Mouse (Mus musculus) midbrain, postnatal 0 days (tissue): ENCODE measurements around the gene Defb23. TPM values are rescaled to one million over a fixed set of nuclear protein-coding genes. Genes with fewer than 3 reads are reported as not detected.
A peak's percentile ranks its signal among the peaks of the same experiment; 100 is the strongest.

Source experiments
- ATAC-seq: fragments of 200-750 bp; cut with Nextera tagmentation; 2 replicates; pipeline ENCODE4 v1.8.0; 2017; ENCODE audit warnings: moderate number of reproducible peaks, mild to moderate bottlenecking, moderate TSS enrichment, moderate library complexity; ENCODE audit not compliant: low FRiP score
- DNase-seq: peaks from one replicate; pipeline ENCODE4 v3.0.0-alpha.2; 2015; ENCODE audit warnings: low spot score
- H3K27ac ChIP-seq: fragments of 300-500 bp; sonication (generic); 2 replicates; pipeline ENCODE4 v1.5.1; 2014; ENCODE audit warnings: low read depth, mild to moderate bottlenecking, low read length, mixed read lengths
- H3K27me3 ChIP-seq: fragments of 300-500 bp; sonication (generic); 2 replicates; pipeline ENCODE4 v1.6.1; 2014; ENCODE audit warnings: low read length, control low read depth, mixed read lengths; ENCODE audit not compliant: insufficient read depth
- H3K36me3 ChIP-seq: fragments of 300-500 bp; sonication (generic); 2 replicates; pipeline ENCODE4 v1.6.1; 2014; ENCODE audit warnings: low read length, control low read depth, mixed read lengths; ENCODE audit not compliant: insufficient read depth
- H3K4me1 ChIP-seq: fragments of 300-500 bp; sonication (generic); 2 replicates; pipeline ENCODE4 v1.6.1; 2014; ENCODE audit warnings: mild to moderate bottlenecking, control low read depth, antibody characterized with exemption, low read length, mixed read lengths; ENCODE audit not compliant: insufficient read depth
- H3K4me2 ChIP-seq: fragments of 300-500 bp; sonication (generic); 2 replicates; pipeline ENCODE4 v1.6.1; 2014; ENCODE audit warnings: low read depth, mild to moderate bottlenecking, low read length, mixed read lengths; ENCODE audit not compliant: poor library complexity, severe bottlenecking
- H3K4me3 ChIP-seq: fragments of 300-500 bp; sonication (generic); 2 replicates; pipeline ENCODE4 v1.5.1; 2014; ENCODE audit warnings: low read depth, mild to moderate bottlenecking, low read length, moderate library complexity
- H3K9ac ChIP-seq: fragments of 300-500 bp; sonication (generic); replicated peaks from 2 replicates; pipeline ENCODE4 v1.6.1; 2014; ENCODE audit warnings: mild to moderate bottlenecking, low read length, moderate library complexity, mixed read lengths; ENCODE audit not compliant: poor library complexity, severe bottlenecking
- H3K9me3 ChIP-seq: fragments of 300-500 bp; sonication (generic); 2 replicates; pipeline ENCODE4 v1.6.1; 2016; ENCODE audit warnings: low read length, control low read depth
- CTCF ChIP-seq: IDR thresholded peaks from 2 replicates; pipeline ENCODE4 v1.5.1; 2016; ENCODE audit warnings: antibody characterized with exemption, mild to moderate bottlenecking
- WGBS: fragments of 180-500 bp; shearing (Covaris S2); extraction: QIAGEN DNeasy Blood & Tissue Kit; methylation state at CpG from one replicate; pipeline ENCODE4 v1.1.7; 2014; 5-methylcytosine and 5-hydroxymethylcytosine counted together
- polyA plus RNA-seq: library from polyadenylated mRNA; unstranded; fragments of >200 nt; fragmentation: Nextera tagmentation; extraction: Ambion mirVana; gene quantifications from 2 replicates; pipeline ENCODE4 v1.2.1, GENCODE M21; 2015
- total RNA-seq: library from RNA; depleted of rRNA; stranded (reverse); fragments of >200 nt; gene quantifications from 2 replicates; pipeline ENCODE4 v1.2.3, GENCODE M21; 2014

The Defb23 gene
- total and polyA plus RNA-seq, 2 experiments from 2014 or later = not detected

DNA sequence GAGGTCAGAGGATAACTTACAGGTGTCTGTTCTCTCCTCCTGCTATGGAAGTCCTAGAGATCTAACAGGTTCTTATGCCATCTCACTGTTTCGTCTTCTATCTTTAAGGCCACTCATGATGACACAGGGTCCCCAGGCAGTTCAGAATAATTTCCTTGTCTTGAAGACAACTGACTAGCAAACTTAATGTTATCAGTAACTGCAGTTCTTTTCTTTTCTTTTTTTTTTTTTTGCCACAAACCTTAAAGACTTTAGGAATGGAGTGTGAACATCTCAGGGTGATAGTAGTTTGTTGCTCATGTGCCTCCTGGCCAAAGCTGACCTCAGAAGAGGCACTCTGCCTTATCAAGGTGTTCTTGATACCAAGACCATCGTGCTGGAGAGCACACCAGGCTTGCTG lies 17.8 kb downstream of the Defb23 start:
- no peaks in the 10 kb centered on the region for H3K27me3 ChIP-seq
- H3K9ac ChIP-seq = no peak overlapping the region
- H3K36me3 ChIP-seq = no peaks in the 10 kb centered on the region
- no peak overlapping the region for H3K27ac ChIP-seq
- H3K4me3 ChIP-seq = no peak overlapping the region
- no peak for ATAC-seq
- WGBS = 65% methylated on average over 2 of the region's 2 CpGs
- no peak for TF ChIP-seq CTCF
- DNase-seq = no peak
- H3K4me2 ChIP-seq = no peak overlapping the region
- no peaks in the 10 kb centered on the region for H3K4me1 ChIP-seq
- H3K9me3 ChIP-seq = no peaks in the 10 kb centered on the region

DNA sequence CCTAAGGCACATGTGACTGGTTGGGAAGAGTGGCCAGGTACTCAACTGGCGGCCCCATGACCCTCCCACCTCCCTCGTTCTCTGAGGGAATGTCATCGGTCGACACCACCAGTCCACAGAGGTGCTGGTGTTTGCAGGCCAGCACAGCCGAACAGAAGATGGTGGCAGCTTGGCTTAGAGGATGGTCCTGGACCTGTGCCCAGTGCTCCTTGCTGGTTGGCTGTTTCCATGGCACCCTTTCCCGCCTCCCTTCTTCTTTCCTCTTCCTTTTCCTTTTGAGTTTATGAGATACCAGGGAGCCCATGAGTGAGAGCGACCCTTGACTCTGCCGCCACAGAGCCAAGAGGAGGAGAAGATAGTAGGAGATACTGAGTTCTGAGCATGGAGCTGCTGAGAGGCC lies 21.1 kb downstream of the Defb23 start:
- Histone ChIP-seq H3K27ac (no peak overlapping the region), H3K4me2 (no peak overlapping the region), H3K27me3 (no peaks in the 10 kb centered on the region), H3K4me3 (no peak overlapping the region), H3K36me3 (no peaks in the 10 kb centered on the region), H3K9ac (no peak overlapping the region), H3K4me1 (no peaks in the 10 kb centered on the region), H3K9me3 (no peaks in the 10 kb centered on the region)
- ATAC-seq (no peak), DNase-seq (peak; percentile 62)
- 89% methylated on average over 8 of the region's 8 CpGs for WGBS
- no peak for TF ChIP-seq CTCF

DNA sequence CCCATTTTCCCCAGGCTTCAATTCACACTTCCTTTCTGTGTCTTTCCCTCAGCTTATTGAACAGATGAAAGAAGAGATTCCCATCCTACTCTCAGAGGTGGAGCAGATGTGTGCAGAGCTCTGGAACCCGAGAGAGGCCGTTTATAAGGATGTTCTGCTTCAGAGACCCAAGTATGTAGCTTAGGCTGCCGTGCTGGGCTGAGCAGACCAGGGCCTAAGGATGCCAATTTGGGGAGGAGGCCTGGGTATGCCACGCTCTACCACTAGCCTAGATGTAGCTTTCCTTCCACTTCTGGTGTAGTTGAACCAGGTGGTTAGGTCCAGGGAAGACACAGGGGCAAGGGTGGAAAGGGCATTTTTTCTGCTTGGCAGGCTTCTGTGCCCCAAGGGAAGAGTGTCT lies 22.1 kb downstream of the Defb23 start:
- no peak for TF ChIP-seq CTCF
- ATAC-seq = no peak
- no peak for DNase-seq
- no peaks in the 10 kb centered on the region for H3K9me3 ChIP-seq
- WGBS = 54% methylated on average over 4 of the region's 4 CpGs
- no peaks in the 10 kb centered on the region for H3K27me3 ChIP-seq
- H3K4me3 ChIP-seq = no peak overlapping the region
- no peak overlapping the region for H3K9ac ChIP-seq
- no peak overlapping the region for H3K27ac ChIP-seq
- H3K4me1 ChIP-seq = 0 out of 2 replicates have a peak, but pooled peaks cover 2% of the 10 kb centered on the region
- no peaks in the 10 kb centered on the region for H3K36me3 ChIP-seq
- H3K4me2 ChIP-seq = no peak overlapping the region

DNA sequence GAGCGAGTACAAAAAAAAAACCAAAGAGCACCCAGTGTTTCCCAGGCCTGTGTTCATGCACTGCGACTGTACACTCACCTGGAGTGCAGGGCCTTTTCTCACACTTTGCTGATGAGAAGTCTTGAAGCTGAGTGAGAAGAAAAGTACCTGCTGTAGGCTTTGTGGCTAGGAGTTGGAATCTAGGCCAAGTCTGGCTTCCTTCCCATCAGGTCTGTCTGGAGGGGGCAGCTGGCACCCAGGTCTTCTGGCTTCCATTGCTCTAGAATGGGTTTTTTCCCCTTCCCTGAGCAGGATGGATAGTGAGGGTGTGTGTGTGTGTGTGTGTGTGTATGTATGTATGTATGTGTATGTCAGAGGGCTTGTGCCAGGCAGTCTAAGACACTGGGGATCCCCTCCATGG lies 24.6 kb downstream of the Defb23 start:
- ATAC-seq (no peak), DNase-seq (no peak)
- 93% methylated on average over 2 of the region's 2 CpGs for WGBS
- H3K27ac ChIP-seq = no peak overlapping the region
- no peak overlapping the region for H3K4me2 ChIP-seq
- H3K9me3 ChIP-seq = no peaks in the 10 kb centered on the region
- no peak overlapping the region for H3K4me3 ChIP-seq
- H3K36me3 ChIP-seq = no peaks in the 10 kb centered on the region
- TF ChIP-seq CTCF = no peak
- 0 out of 2 replicates have a peak, but pooled peaks cover 3% of the 10 kb centered on the region for H3K4me1 ChIP-seq
- no peaks in the 10 kb centered on the region for H3K27me3 ChIP-seq
- no peak overlapping the region for H3K9ac ChIP-seq

DNA sequence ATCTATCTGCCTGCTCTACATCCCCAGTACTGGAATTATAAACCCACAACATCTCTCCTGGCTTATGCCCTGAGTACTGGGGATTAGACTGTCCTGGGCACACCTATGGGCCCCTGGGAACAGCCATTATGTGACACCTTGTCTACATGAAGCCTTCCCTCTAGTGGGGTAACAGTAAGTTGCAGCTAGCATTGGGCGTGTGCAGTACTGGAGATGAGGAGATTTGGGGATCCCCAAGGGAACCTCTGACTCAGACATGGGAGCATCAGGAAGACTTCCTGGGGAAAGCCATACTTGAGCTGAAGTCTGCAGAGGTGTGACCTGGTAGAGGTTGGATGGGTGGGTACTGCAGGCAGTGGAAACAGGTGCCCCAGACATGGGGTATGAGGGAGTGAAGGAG lies 25.5 kb downstream of the Defb23 start:
- 79% methylated on average over 1 of the region's 1 CpGs for WGBS
- Histone ChIP-seq H3K36me3 (no peaks in the 10 kb centered on the region), H3K4me3 (no peak overlapping the region), H3K27me3 (no peaks in the 10 kb centered on the region), H3K9me3 (no peaks in the 10 kb centered on the region), H3K4me1 (0 out of 2 replicates have a peak, but pooled peaks cover 3% of the 10 kb centered on the region), H3K4me2 (no peak overlapping the region), H3K9ac (no peak overlapping the region), H3K27ac (no peak overlapping the region)
- peak; percentile 52 for TF ChIP-seq CTCF
- ATAC-seq (no peak), DNase-seq (no peak)

DNA sequence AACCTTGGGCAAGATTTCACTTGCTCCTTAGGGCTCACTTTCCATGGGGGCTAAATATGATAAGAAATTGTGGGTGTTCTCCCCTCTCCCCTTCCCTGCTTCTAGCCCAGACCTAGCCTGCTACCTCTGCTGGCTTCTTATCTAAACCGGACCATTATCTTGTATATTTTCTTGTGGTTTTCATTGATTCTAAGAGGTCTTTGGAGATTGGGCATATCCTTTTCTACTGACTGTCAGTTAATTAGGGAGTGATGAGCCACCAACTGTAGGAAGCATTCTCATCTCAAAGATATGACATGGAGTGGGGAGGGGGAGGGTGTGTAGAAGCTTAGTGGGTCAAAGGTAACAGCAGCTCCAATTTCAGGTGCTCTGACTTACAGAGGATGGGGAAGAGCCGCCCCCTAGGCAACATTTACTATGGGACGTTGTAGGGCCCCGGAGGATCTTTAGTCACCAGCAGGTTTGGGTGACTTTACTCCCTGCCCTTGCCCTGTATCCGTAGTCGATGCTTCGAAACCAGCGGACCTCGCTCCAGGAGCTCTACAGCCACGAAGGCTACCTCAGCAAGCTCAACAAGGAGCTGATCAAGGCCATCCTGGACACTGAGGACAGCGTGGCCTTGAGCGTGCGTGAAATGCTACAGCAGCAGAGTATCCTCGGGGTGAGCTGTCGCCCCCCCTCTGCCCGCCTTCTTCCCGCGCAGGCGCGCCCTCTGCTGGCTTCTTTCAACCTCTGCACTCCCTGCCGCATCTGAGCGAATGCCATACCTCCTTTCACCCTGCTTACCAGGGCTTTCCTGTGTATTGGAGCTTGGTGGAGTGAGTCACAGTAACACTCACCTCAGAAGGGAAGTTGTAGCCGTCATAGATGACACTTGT lies 27.2 kb downstream of the Defb23 start:
- 3% methylated on average over 22 of the region's 23 CpGs for WGBS
- no peaks in the 10 kb centered on the region for H3K9me3 ChIP-seq
- 0 out of 2 replicates have a peak, but pooled peaks cover 3% of the 10 kb centered on the region for H3K4me1 ChIP-seq
- H3K36me3 ChIP-seq = no peaks in the 10 kb centered on the region
- DNase-seq (peak; percentile 87), ATAC-seq (peak; percentile 85)
- no peaks in the 10 kb centered on the region for H3K27me3 ChIP-seq
- H3K27ac ChIP-seq = no peak overlapping the region
- peak overlapping the region; percentile 23; the same call in 1 of the 2 replicates for H3K4me3 ChIP-seq
- peak overlapping the region; percentile 46 for H3K4me2 ChIP-seq
- TF ChIP-seq CTCF = peak; percentile 97
- peak overlapping the region; percentile 46; the same call in 1 of the 2 replicates for H3K9ac ChIP-seq
